Mouse (Mus musculus): ENCODE measurements around the gene Snx33.
"Not testable (repeated sequence)": the region's sequence is repeated elsewhere in the genome, so short reads cannot be mapped to it uniquely, and the experiment has no call there.

Gene Snx33

DNA sequence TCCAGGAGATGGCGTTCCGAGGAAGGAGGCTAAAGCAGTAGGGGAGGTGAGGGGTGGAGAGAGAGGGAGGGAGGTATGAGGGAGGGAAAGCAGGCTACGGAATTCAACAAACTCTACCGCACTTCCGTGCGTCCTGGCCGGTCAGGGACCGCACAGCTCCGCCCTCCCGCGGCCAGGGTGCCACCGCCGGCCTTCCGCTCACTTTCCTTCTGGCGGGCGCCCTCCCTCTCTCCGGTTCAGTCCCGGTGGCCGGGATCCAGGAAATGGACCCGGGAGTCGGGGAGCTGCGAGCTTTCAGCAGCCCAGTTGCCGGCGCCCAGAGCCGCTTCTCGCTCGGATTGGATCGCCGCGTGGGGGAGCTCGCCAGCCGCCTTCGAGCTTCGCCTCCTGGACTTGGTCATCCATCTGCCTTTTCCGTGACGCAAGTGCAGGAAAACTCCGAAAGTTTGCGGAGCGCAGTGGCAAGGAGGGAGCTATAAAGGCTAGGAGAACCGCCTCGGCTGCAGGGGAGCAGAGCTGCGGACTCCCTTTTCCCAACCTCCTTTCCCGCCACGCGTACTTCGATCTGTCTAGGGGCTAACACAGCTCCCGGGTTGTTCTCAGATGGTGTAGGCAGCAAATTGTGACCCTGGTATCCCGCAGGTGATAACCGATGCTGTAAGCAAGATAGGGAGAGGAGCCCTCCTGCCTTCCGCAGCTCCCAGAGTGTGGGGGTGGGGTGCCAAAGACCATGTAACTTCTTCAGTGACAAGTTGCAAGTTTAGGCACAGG lies at the start of gene Snx33:
Gene Snx33 (minus strand): TSS at position 331 of the 771 bp plus-strand sequence.
- DNase-seq (ENCODE audit: low spot score), result peak; percentile 51

DNA sequence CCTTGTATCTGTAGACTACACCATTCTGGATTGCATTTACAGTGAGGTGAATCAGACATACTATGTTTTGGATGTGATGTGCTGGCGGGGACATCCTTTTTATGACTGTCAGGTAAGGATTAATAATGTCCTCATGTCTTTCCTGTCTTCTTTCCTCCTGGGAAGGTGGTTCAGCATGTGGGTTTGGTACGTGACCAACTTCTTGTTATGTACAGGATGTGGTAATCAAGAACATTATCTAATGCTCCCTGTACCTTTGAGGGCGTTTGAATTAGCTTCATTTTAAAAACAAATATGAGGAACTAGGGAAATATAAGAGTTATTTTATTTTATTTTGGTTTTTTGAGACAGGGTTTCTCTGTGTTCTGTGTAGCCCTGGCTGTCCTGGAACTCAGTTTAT lies 47.0 kb upstream of the Snx33 start:
- no peak for DNase-seq (ENCODE audit: low spot score)

DNA sequence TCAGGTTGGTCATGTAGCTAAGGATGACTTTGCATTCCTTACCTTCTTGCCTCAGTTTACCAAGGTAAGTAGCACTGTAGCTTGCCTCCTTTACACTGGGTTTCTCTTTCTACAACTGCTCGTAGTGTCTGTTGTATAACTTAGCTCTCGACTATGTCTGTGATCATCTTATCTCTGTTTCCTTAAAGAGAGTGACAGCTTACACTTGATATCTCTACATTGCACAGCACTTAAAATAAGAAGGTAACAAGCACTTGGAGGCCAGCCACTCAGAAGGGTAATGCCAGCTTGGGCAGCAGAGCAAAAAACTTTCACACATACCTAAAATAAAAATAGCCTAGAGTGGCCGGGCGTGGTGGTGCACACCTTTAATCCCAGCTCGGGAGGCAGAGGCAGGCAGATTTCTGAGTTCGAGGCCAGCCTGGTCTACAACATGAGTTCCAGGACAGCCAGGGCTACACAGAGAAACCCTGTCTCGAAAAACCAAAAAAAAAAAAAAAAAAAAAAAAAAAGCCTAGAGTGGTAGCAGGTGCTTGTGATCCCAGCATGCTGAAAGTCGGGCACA lies 45.9 kb upstream of the Snx33 start:
- DNase-seq (ENCODE audit: low spot score), result no peak

GRCm38 (mm10) chr9:56970158-56970557 lies 42.0 kb upstream of the Snx33 start:
- DNase-seq (ENCODE audit: low spot score), result no peak

DNA sequence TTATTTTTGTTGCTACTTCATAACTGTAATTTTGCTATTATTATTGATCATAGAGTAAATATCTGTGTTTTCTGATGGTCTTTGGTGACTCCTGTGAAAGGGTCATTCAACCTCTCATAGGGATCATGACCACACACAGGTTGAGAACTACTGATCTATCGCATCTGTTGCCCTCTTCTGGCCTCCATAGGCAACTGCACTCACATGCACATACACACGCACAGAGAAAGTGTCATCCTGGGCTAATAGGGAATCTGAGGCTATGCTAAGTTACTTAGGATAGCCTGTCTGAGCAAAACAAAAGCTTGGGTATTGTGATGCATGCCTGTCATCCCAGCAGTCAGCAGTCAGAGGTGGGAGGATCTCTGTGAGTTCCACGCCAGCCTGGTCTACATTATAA lies 33.4 kb upstream of the Snx33 start:
- DNase-seq (ENCODE audit: low spot score), result no peak

- DNase-seq (ENCODE audit: low spot score), result no peak
Measured at GRCm38 (mm10) chr9:56958689-56959088, 30.5 kb upstream of the Snx33 start.

DNA sequence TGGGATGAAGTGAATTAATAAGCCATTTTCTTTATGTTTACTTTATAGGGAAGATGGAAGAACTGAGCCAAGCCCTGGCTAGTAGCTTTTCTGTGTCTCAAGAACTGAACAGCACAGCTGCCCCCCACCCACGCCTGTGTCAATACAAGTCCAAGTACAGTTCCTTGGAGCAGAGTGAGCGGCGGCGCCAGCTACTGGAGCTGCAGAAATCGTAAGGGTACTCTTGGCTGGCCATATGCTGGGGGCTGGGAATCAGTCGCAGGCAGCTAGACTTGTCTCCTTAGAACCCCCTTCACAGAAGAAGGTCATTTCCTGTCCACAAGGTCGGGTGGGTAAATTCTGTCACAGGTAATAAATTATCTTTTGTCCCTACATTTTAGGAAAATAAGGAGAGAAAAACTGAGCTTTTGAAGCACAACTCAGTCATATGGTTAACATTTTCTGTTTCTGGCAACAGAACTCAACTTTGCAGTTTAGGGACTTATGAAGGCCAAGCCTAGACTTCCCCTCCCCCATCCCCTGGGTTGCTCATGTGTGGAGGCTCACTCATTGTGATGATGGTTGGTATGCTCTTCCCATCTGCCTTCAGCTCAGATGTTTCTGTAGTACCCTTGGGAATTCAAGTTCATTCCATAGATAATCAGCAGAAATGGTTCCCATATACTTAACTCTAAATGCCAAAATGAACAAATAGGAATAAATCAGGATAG lies 28.9 kb upstream of the Snx33 start:
- DNase-seq (ENCODE audit: low spot score), result no peak

GRCm38 (mm10) chr9:56953562-56953961 lies 25.4 kb upstream of the Snx33 start:
- DNase-seq (ENCODE audit: low spot score), result no peak

DNA sequence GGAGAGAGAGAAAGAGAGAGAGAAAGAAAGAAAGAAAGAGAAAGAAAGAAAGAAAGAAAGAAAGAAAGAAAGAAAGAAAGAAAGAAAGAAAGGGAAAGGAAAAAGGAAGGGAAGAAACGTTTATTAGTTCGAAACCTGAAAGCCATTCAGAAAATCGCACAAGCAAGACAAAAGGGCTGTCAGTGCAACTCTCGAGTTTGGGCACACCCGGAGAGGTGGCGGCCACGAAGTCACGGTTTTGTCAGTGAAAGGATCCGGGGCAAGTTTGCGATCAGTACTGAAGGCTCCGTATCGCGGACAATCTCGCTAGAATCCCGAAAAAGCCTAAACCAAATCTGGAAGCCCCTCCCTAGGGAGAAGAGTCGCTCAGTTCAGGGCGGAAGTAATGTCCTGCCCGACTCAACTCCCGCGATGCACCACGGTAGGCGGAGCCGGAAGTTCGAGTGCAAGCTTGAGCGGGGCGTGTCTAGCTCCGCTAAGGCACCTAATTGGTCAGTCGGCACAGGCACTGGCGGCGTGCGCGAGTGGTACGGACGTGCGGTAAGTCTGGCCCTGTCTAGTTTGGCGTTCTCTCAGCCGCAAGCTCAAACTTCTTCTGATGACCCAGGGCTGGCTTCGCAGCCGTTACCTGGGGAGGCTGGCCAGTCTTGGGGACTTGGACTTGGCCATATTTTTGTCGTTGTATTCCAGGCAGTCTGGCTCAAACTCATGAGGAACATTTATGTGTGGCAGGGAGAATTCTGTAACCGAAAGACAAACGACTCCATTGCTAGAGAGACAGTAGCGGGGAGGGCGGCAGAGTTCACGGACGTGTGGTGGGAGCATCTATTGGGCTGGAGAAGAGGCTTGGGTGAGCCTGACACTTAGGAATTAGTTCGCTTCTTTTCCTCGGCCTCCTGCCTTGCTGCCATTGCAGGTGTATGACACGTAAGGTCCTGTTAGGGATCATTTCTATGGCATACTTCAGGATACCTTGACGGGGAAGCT lies 22.5 kb upstream of the Snx33 start, which contains the start of gene Snupn:
Gene Snupn (plus strand): TSS at position 465 of the 987 bp plus-strand sequence.
- DNase-seq (ENCODE audit: low spot score), result peak; percentile 89

- no peak for DNase-seq (ENCODE audit: low spot score)
Measured at GRCm38 (mm10) chr9:56949767-56950166, 21.6 kb upstream of the Snx33 start.

GRCm38 (mm10) chr9:56948699-56949098 lies 20.5 kb upstream of the Snx33 start:
- not testable (repeated sequence) for DNase-seq (ENCODE audit: low spot score)

DNA sequence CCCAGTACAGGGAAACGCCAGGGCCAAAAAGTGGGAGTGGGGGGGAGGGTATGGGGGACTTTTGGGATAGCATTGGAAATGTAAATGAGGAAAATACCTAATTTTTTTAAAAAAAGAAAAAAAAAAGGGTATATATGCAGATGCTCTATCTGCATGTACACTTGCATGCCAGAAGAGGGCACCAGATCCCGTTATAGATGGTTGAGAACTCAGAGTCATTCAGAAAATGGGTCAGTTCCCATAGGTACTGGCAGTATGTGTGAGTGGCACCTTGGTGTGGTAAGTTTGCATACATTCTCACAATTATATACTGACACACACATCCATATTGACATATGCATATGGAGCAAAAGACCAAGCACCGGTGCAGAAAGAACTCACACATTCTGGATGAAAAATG lies 19.3 kb upstream of the Snx33 start:
- DNase-seq (ENCODE audit: low spot score), result not testable (repeated sequence)

GRCm38 (mm10) chr9:56938374-56938773 lies 10.2 kb upstream of the Snx33 start:
- no peak for DNase-seq (ENCODE audit: low spot score)

GRCm38 (mm10) chr9:56937223-56938160 lies 9.3 kb upstream of the Snx33 start, which contains the start of gene Imp3:
TSS of gene Imp3 (plus strand) at chr9:56937475.
- DNase-seq (ENCODE audit: low spot score), result peak; percentile 90

DNA sequence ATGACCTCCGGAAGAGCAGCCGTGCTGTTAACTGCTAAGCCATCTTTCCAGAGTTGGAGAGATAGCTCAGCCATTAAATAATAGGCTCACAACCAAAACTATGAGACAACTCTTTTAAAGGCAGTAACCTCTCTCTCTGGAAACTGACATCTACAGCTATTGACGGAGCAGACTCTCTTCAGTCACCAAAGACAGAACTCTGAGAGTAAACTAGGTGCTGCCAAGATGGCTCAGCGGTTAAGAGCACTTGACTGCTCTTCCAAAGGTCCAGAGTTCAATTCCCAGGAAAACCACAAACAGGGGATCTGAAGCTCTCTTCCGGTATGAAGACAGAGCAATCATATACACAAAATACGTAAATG lies 8.7 kb upstream of the Snx33 start:
- DNase-seq (ENCODE audit: low spot score), result no peak

- DNase-seq (ENCODE audit: low spot score), result no peak
Measured at GRCm38 (mm10) chr9:56930556-56930955, 2.4 kb upstream of the Snx33 start.

DNA sequence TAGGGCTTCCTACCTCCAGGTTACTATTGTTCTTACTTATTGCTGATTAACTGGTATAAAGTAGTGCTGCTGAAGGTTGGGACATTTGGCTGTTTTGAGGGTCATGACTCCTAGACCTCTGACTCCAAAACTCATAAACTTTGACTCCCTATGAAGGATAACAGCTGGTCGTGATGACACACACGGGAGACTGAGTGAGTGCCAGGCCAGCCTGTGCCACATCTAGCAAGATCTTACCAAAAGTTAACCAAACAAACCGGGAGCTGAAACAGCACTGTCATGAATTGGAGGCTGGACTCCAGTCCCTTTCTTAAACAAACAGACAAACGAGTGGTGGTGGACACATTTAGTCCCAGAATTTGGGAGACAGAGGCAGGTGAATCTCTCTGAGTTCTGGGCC lies 1.3 kb upstream of the Snx33 start:
- DNase-seq (ENCODE audit: low spot score), result no peak

DNA sequence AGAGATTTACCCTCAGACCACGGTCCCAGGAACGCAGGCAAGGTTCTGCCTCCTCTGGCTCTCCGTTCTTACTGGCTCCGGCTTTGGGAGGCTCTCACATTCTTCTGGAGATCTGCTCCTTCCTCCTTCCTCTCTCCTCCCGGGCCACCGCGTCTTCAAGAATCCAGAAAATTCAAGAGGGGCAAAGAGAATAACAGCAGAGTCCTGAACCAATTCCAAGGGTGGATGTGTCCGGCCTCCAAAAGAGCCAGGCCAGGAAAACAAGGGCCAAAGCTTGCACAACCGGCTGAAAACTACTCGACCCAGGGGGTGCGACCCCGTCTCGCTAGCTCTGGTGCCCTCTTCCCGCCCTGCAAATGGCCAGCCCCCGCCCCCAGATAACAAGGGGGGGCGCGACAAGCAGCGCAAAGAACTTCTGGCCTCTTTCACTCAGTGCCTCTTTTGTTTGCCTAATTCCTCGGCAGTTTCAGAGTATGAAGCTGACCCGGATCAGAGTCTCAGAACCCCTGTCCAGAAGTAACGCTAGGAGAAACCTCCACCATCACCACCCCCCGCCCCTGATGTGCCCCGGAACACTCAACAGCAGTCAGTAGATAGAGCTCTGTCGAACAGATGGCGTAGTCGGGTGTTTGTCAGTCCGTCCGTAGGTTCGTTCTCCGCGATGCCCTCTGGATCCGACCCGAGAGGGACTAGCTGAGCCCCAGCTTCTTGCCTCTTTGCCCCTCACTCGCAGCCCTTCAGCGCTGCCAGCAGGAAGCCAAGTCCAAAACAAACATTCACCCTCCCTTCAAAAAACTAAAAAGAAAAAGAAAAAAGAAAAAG lies 769 bp downstream of the Snx33 start:
- no peak for DNase-seq (ENCODE audit: low spot score)

- DNase-seq (ENCODE audit: low spot score), result no peak
Measured at GRCm38 (mm10) chr9:56926387-56926786, 1.8 kb downstream of the Snx33 start.

DNA sequence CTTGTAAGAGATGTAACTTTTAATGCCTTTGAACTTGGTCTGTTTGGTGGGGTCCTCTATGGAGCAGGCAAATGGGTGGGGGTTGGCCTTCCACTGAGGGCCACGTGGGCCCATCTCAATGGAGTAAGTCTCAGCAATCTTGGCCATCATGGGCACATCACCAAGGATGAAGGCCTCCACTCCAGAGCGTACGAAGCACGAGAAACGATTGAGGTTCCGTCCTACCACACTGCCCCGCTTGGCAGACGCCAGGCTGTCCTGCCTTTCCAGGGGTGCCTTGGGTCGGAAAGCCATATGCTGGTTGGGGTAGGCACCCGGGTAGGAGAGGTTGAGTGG lies 2.2 kb downstream of the Snx33 start:
- no peak for DNase-seq (ENCODE audit: low spot score)
